Mouse (Mus musculus): Measurements from ENCODE around the gene Ninj2. TPM values are rescaled to one million over a fixed set of nuclear protein-coding genes. Genes with fewer than 3 reads are reported as not detected.

Ninj2 gene
- total RNA-seq, 2 experiments from 2014 or later, result not detected

GRCm38 (mm10) chr6:120164765-120165164 lies 71.6 kb downstream of the Ninj2 start:
- no peak for ATAC-seq (replicated peaks; ENCODE audit: low FRiP score, low TSS enrichment, poor library complexity, severe bottlenecking)

GRCm38 (mm10) chr6:120167574-120167973 lies 74.4 kb downstream of the Ninj2 start:
- 0 out of 2 replicates have a peak, but pooled peaks have one; percentile 27 for ATAC-seq (replicated peaks; ENCODE audit: low FRiP score, low TSS enrichment, poor library complexity, severe bottlenecking)

- ATAC-seq (replicated peaks; ENCODE audit: low FRiP score, low TSS enrichment, poor library complexity, severe bottlenecking), result no peak
Observed at GRCm38 (mm10) chr6:120172294-120173017, 79.3 kb downstream of the Ninj2 start.

- peak; percentile 28 for ATAC-seq (replicated peaks; ENCODE audit: low FRiP score, low TSS enrichment, poor library complexity, severe bottlenecking)
Observed at GRCm38 (mm10) chr6:120174028-120174601, 81.0 kb downstream of the Ninj2 start.

- ATAC-seq (replicated peaks; ENCODE audit: low FRiP score, low TSS enrichment, poor library complexity, severe bottlenecking), result peak; percentile 97
Observed at GRCm38 (mm10) chr6:120174602-120175115, 81.5 kb downstream of the Ninj2 start.

- ATAC-seq (replicated peaks; ENCODE audit: low FRiP score, low TSS enrichment, poor library complexity, severe bottlenecking), result no peak
Observed at GRCm38 (mm10) chr6:120175650-120176049, 82.5 kb downstream of the Ninj2 start.

- no peak for ATAC-seq (replicated peaks; ENCODE audit: low FRiP score, low TSS enrichment, poor library complexity, severe bottlenecking)
Observed at GRCm38 (mm10) chr6:120179044-120179755, 86.0 kb downstream of the Ninj2 start.

- no peak for ATAC-seq (replicated peaks; ENCODE audit: low FRiP score, low TSS enrichment, poor library complexity, severe bottlenecking)
Observed at GRCm38 (mm10) chr6:120179756-120180206, 86.6 kb downstream of the Ninj2 start.

- no peak for ATAC-seq (replicated peaks; ENCODE audit: low FRiP score, low TSS enrichment, poor library complexity, severe bottlenecking)
Observed at GRCm38 (mm10) chr6:120180492-120180891, 87.3 kb downstream of the Ninj2 start.

- no peak for ATAC-seq (replicated peaks; ENCODE audit: low FRiP score, low TSS enrichment, poor library complexity, severe bottlenecking)
Observed at GRCm38 (mm10) chr6:120182160-120182559, 89.0 kb downstream of the Ninj2 start.

- no peak for ATAC-seq (replicated peaks; ENCODE audit: low FRiP score, low TSS enrichment, poor library complexity, severe bottlenecking)
Observed at GRCm38 (mm10) chr6:120183771-120184170, 90.6 kb downstream of the Ninj2 start.

GRCm38 (mm10) chr6:120185012-120185730 lies 92.0 kb downstream of the Ninj2 start:
- no peak for ATAC-seq (replicated peaks; ENCODE audit: low FRiP score, low TSS enrichment, poor library complexity, severe bottlenecking)

- ATAC-seq (replicated peaks; ENCODE audit: low FRiP score, low TSS enrichment, poor library complexity, severe bottlenecking), result no peak
Observed at GRCm38 (mm10) chr6:120185756-120186155, 92.6 kb downstream of the Ninj2 start.

- no peak for ATAC-seq (replicated peaks; ENCODE audit: low FRiP score, low TSS enrichment, poor library complexity, severe bottlenecking)
Observed at GRCm38 (mm10) chr6:120186594-120186993, 93.4 kb downstream of the Ninj2 start.

GRCm38 (mm10) chr6:120187587-120188176 lies 94.5 kb downstream of the Ninj2 start:
- ATAC-seq (replicated peaks; ENCODE audit: low FRiP score, low TSS enrichment, poor library complexity, severe bottlenecking), result peak; percentile 74

- peak; percentile 35 for ATAC-seq (replicated peaks; ENCODE audit: low FRiP score, low TSS enrichment, poor library complexity, severe bottlenecking)
Observed at GRCm38 (mm10) chr6:120188376-120189235, 95.5 kb downstream of the Ninj2 start.

GRCm38 (mm10) chr6:120189287-120189686 lies 96.1 kb downstream of the Ninj2 start:
- no peak for ATAC-seq (replicated peaks; ENCODE audit: low FRiP score, low TSS enrichment, poor library complexity, severe bottlenecking)

GRCm38 (mm10) chr6:120190365-120190764 lies 97.2 kb downstream of the Ninj2 start:
- ATAC-seq (replicated peaks; ENCODE audit: low FRiP score, low TSS enrichment, poor library complexity, severe bottlenecking), result no peak
